ENCODE assay signal across 8 mouse cellular contexts in the genomic region with DNA sequence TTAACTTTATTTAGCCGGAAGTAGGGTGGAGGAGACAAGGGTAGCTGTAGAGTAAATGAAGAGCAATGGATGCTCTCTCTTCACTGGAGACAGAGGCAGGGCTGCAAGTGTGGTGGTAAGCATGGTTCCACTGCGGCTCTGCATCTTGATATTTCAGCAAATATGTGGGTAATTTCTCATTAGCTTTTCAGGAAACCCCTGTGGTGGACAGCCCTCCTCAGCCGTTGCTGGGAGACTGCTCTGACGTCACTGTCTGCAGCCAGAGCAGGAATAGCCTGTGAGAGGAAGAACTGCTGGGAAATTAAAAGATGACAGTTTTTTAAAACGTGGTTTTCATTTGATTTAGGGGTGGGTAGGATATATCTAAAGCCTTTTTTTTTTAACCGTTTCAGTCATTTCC. TPM values are rescaled to one million over a fixed set of nuclear protein-coding genes. Genes with fewer than 3 reads are reported as not detected.
DNase-seq lines count a peak whose midpoint lies in the region; ATAC-seq lines count a peak whose summit lies in the region.

No protein-coding gene starts in this region.

- 21% methylated on average over 6 of the region's 6 CpGs for WGBS in hindbrain, embryonic 16.5 days

- intact Hi-C loops in gastrocnemius, postnatal 14 days (cut with DNase I; ENCODE audit: low total_unique reads) = no loop called here

- peak overlapping the region; percentile 39; the same call in 1 of the 2 replicates for H3K27ac ChIP-seq in hindbrain, embryonic 16.5 days (ENCODE audit: low read depth, low read length)

- H3K4me2 ChIP-seq in hindbrain, embryonic 16.5 days (ENCODE audit: low read length) = peak overlapping the region; percentile 50

- H3K9me3 ChIP-seq in hindbrain, embryonic 16.5 days (ENCODE audit: control insufficient read depth, low read length) = no peaks in the 10 kb centered on the region
- no peaks in the 10 kb centered on the region for H3K9me3 ChIP-seq in megakaryocyte, embryonic 14.5 days

- H3K9ac ChIP-seq in hindbrain, embryonic 16.5 days (ENCODE audit: low read depth, low read length) = peak overlapping the region; percentile 38

- H3K4me3 ChIP-seq in hindbrain, embryonic 16.5 days (ENCODE audit: low read length) = 0 out of 2 replicates have a peak overlapping the region, but pooled peaks have one; percentile 12
- peak overlapping the region; percentile 84 for H3K4me3 ChIP-seq in megakaryocyte, embryonic 14.5 days (replicated peaks)

- ATAC-seq in common myeloid progenitor, adult 5-6 weeks (replicated peaks; ENCODE audit: low read depth, poor library complexity, severe bottlenecking) = peak; percentile 96
- peak; percentile 72 for ATAC-seq in hindbrain, embryonic 16.5 days

- H3K27me3 ChIP-seq in hindbrain, embryonic 16.5 days (replicated peaks; ENCODE audit: control insufficient read depth, insufficient read depth, low read length) = no peaks in the 10 kb centered on the region
- H3K27me3 ChIP-seq in megakaryocyte, embryonic 14.5 days (replicated peaks) = no peaks in the 10 kb centered on the region

- H3K4me1 ChIP-seq in hindbrain, embryonic 16.5 days (ENCODE audit: control insufficient read depth, insufficient read depth, low read depth, low read length) = peaks cover 28% of the 10 kb centered on the region
- peaks cover 68% of the 10 kb centered on the region for H3K4me1 ChIP-seq in megakaryocyte, embryonic 14.5 days

- DNase-seq in adrenal gland, postnatal 25 days = peak; percentile 65
- DNase-seq in gastrocnemius, postnatal 14 days = peak; percentile 41
- DNase-seq in left cerebral cortex, adult 18-20 months (ENCODE audit: low spot score in 2 of 2) = peak; percentile 62 to 75
- DNase-seq in right cerebral cortex, postnatal 25 days = peak; percentile 71
- no peak for DNase-seq in spleen, adult 12 weeks (ENCODE audit: low spot score)

- no peaks in the 10 kb centered on the region for H3K36me3 ChIP-seq in hindbrain, embryonic 16.5 days (ENCODE audit: control insufficient read depth, insufficient read depth, low read length)
- H3K36me3 ChIP-seq in megakaryocyte, embryonic 14.5 days (replicated peaks; ENCODE audit: low read length) = peaks cover 13% of the 10 kb centered on the region

RNA-seq across cellular contexts. Expression of a gene that starts 41.9 kb away (rescaled TPM):
- 122 and 149 TPM in 2 replicates for total RNA-seq in adrenal gland, postnatal 25 days (2021)
- total RNA-seq in common myeloid progenitor, adult 5-6 weeks (2017) = 46.5 and 126 TPM in 2 replicates
- 10 to 100 TPM; 84.1 to 89.2 TPM for total RNA-seq in gastrocnemius, postnatal 14 days (2021)
- 34.0 and 37.4 TPM in 2 replicates for polyA plus RNA-seq in hindbrain, embryonic 16.5 days (2015; fragmentation: Nextera tagmentation; extraction: Ambion mirVana)
- 100 to 1,000 TPM; 317 to 326 TPM for total RNA-seq in left cerebral cortex, adult 18-20 months (2021)
- polyA plus RNA-seq in megakaryocyte, embryonic 14.5 days (2012; ENCODE audit: insufficient read depth, low replicate concordance) = 139 and 346 TPM in 2 replicates

RNA-seq across cellular contexts. Expression of a gene that starts 51.8 kb away (rescaled TPM):
- total RNA-seq in adrenal gland, postnatal 25 days (2021) = 0.67 TPM in 1 of 2 replicates, not detected in the other
- total RNA-seq in common myeloid progenitor, adult 5-6 weeks (2017) = not detected in 2 replicates
- not detected for total RNA-seq in gastrocnemius, postnatal 14 days (2021)
- not detected in 2 replicates for polyA plus RNA-seq in hindbrain, embryonic 16.5 days (2015; fragmentation: Nextera tagmentation; extraction: Ambion mirVana)
- not detected for total RNA-seq in left cerebral cortex, adult 18-20 months (2021)
- not detected in 2 replicates for polyA plus RNA-seq in megakaryocyte, embryonic 14.5 days (2012; ENCODE audit: insufficient read depth, low replicate concordance)
